Mouse (Mus musculus) c-Kit-positive CD71-positive TER-119-positive erythroid progenitor cells, embryonic 14.5 days (primary cell): ENCODE results near the gene Gpnmb.

Experiments used
- DNase-seq: peaks from one replicate; pipeline ENCODE4 v3.0.0-alpha.2; 2013; ENCODE audit warnings: low spot score

Gene Gpnmb

GRCm38 (mm10) chr6:49096933-49097461, 60.7 kb downstream of the Gpnmb start:
- no peak for DNase-seq

- no peak for DNase-seq
Measured at GRCm38 (mm10) chr6:49097596-49098110, 61.3 kb downstream of the Gpnmb start.

- no peak for DNase-seq
Measured at GRCm38 (mm10) chr6:49099086-49099485, 62.7 kb downstream of the Gpnmb start.

GRCm38 (mm10) chr6:49106746-49107500, 70.6 kb downstream of the Gpnmb start:
- DNase-seq, result no peak

GRCm38 (mm10) chr6:49109196-49109595, 72.8 kb downstream of the Gpnmb start:
- no peak for DNase-seq

GRCm38 (mm10) chr6:49113895-49114294, 77.5 kb downstream of the Gpnmb start:
- DNase-seq, result no peak

- DNase-seq, result no peak
Measured at GRCm38 (mm10) chr6:49114457-49114856, 78.1 kb downstream of the Gpnmb start.

DNA sequence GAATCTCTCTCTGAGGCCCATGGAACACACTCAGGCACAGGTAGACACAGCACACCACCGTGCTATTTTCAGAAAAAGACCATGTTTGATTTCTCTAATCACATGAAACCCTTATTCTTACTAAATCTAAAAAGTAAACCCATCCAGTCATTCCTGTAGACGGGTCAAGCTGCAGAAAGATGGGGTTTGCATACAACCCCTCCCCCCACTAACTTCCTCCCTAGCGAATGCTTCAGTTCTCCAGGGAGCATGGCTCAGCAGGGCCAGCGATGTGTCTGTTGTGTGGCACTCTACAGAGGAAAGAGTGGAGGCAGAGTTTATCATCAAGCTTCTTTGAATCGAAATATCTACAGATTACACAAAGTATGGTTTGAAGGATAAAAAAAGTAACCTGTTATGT, 79.2 kb downstream of the Gpnmb start:
- DNase-seq, result no peak

DNA sequence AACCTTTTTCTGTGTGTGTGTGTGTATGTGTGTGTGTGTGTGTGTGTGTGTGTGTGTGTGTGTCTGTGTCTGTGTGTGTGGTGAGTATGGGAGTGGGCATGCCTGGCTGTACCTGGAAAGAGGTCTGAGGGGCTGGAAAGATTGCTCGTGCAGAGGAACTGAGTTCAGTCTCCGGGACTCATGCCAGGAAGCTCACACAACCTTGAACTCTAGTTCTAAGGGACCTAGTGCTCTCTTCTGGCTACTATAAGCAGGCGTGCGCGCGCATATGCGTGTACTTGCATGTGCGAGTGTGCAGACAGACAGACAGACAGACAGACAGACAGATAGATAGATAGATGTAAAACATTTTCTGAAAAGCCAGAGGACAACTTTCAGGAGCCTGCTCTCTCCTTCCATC, 79.9 kb downstream of the Gpnmb start:
- DNase-seq, result no peak

- no peak for DNase-seq
Measured at GRCm38 (mm10) chr6:49118446-49118845, 82.1 kb downstream of the Gpnmb start.

GRCm38 (mm10) chr6:49119462-49120135, 83.3 kb downstream of the Gpnmb start:
- DNase-seq, result no peak

GRCm38 (mm10) chr6:49120370-49120769, 84.0 kb downstream of the Gpnmb start:
- DNase-seq, result no peak
